Mouse (Mus musculus): ENCODE measurements around the gene Slc26a5. TPM values are rescaled to one million over a fixed set of nuclear protein-coding genes. Genes with fewer than 3 reads are reported as not detected.

Gene Slc26a5
- polyA plus RNA-seq (2015; fragmentation: Nextera tagmentation; extraction: Ambion mirVana): not detected in 2 replicates

GRCm38 (mm10) chr5:21865346-21866107 lies at the start of gene Slc26a5:
Slc26a5 (minus strand) TSS chr5:21865604.
- Histone ChIP-seq H3K9me3 (no peaks in the 10 kb centered on the region), H3K9ac (peak within 1 kb of the TSS; percentile 36; the same call in 1 of the 2 replicates), H3K4me1 (peaks cover 15% of the 10 kb centered on the region), H3K4me3 (peak within 1 kb of the TSS; percentile 33), H3K4me2 (replicated peaks) (peak within 1 kb of the TSS; percentile 67), H3K36me3 (no peaks in the 10 kb centered on the region), H3K27ac (no peak within 1 kb of the TSS), H3K27me3 (0 out of 2 replicates have a peak, but pooled peaks cover 3% of the 10 kb centered on the region)
- peak; percentile 80 for ATAC-seq (ENCODE audit: low FRiP score, low read depth)
- whole genome bisulfite sequencing: 1% methylated on average over 27 of the region's 29 CpGs

- no peaks in the 10 kb centered on the region for H3K4me1 ChIP-seq
- 66% methylated on average over 3 of the region's 3 CpGs for WGBS
- no peaks in the 10 kb centered on the region for H3K9me3 ChIP-seq
- no peaks in the 10 kb centered on the region for H3K27me3 ChIP-seq
- no peak overlapping the region for H3K9ac ChIP-seq
- no peak overlapping the region for H3K4me2 ChIP-seq (replicated peaks)
- H3K36me3 ChIP-seq: no peaks in the 10 kb centered on the region
- no peak overlapping the region for H3K4me3 ChIP-seq
- H3K27ac ChIP-seq: no peak overlapping the region
- ATAC-seq (ENCODE audit: low FRiP score, low read depth): no peak
These were observed 49.4 kb upstream of the Slc26a5 start for GRCm38 (mm10) chr5:21914776-21915175.

- no peaks in the 10 kb centered on the region for H3K4me1 ChIP-seq
- no peak overlapping the region for H3K9ac ChIP-seq
- H3K36me3 ChIP-seq: no peaks in the 10 kb centered on the region
- no peaks in the 10 kb centered on the region for H3K9me3 ChIP-seq
- no peak overlapping the region for H3K4me3 ChIP-seq
- H3K27ac ChIP-seq: no peak overlapping the region
- whole genome bisulfite sequencing: 77% methylated on average over 23 of the region's 23 CpGs
- H3K27me3 ChIP-seq: no peaks in the 10 kb centered on the region
- H3K4me2 ChIP-seq (replicated peaks): no peak overlapping the region
- ATAC-seq (ENCODE audit: low FRiP score, low read depth): no peak
These were observed 47.6 kb upstream of the Slc26a5 start for GRCm38 (mm10) chr5:21912835-21913530.

GRCm38 (mm10) chr5:21910726-21911125 lies 45.3 kb upstream of the Slc26a5 start:
- H3K9me3 ChIP-seq: no peaks in the 10 kb centered on the region
- H3K36me3 ChIP-seq: no peaks in the 10 kb centered on the region
- 94% methylated on average over 12 of the region's 12 CpGs for WGBS
- H3K4me2 ChIP-seq (replicated peaks): no peak overlapping the region
- no peak for ATAC-seq (ENCODE audit: low FRiP score, low read depth)
- H3K4me3 ChIP-seq: no peak overlapping the region
- no peak overlapping the region for H3K27ac ChIP-seq
- H3K4me1 ChIP-seq: no peaks in the 10 kb centered on the region
- H3K27me3 ChIP-seq: no peaks in the 10 kb centered on the region
- H3K9ac ChIP-seq: no peak overlapping the region

- no peaks in the 10 kb centered on the region for H3K36me3 ChIP-seq
- 78% methylated on average over 3 of the region's 3 CpGs for WGBS
- ATAC-seq (ENCODE audit: low FRiP score, low read depth): no peak
- no peak overlapping the region for H3K27ac ChIP-seq
- H3K4me1 ChIP-seq: no peaks in the 10 kb centered on the region
- H3K9me3 ChIP-seq: no peaks in the 10 kb centered on the region
- no peak overlapping the region for H3K4me3 ChIP-seq
- H3K9ac ChIP-seq: no peak overlapping the region
- H3K27me3 ChIP-seq: no peaks in the 10 kb centered on the region
- H3K4me2 ChIP-seq (replicated peaks): no peak overlapping the region
These were observed 44.3 kb upstream of the Slc26a5 start for GRCm38 (mm10) chr5:21909713-21910112.

- no peaks in the 10 kb centered on the region for H3K36me3 ChIP-seq
- H3K4me3 ChIP-seq: no peak overlapping the region
- H3K27ac ChIP-seq: no peak overlapping the region
- H3K4me2 ChIP-seq (replicated peaks): no peak overlapping the region
- no peak overlapping the region for H3K9ac ChIP-seq
- H3K9me3 ChIP-seq: no peaks in the 10 kb centered on the region
- H3K4me1 ChIP-seq: no peaks in the 10 kb centered on the region
- 66% methylated on average over 12 of the region's 12 CpGs for WGBS
- ATAC-seq (ENCODE audit: low FRiP score, low read depth): no peak
- no peaks in the 10 kb centered on the region for H3K27me3 ChIP-seq
These were observed 36.0 kb upstream of the Slc26a5 start for GRCm38 (mm10) chr5:21901411-21901810.

GRCm38 (mm10) chr5:21900891-21901290 lies 35.5 kb upstream of the Slc26a5 start:
- no peaks in the 10 kb centered on the region for H3K4me1 ChIP-seq
- no peak overlapping the region for H3K4me2 ChIP-seq (replicated peaks)
- H3K27me3 ChIP-seq: no peaks in the 10 kb centered on the region
- H3K4me3 ChIP-seq: no peak overlapping the region
- no peaks in the 10 kb centered on the region for H3K36me3 ChIP-seq
- H3K9ac ChIP-seq: no peak overlapping the region
- 76% methylated on average over 6 of the region's 6 CpGs for WGBS
- no peak for ATAC-seq (ENCODE audit: low FRiP score, low read depth)
- no peaks in the 10 kb centered on the region for H3K9me3 ChIP-seq
- no peak overlapping the region for H3K27ac ChIP-seq

- H3K4me3 ChIP-seq: no peak overlapping the region
- no peaks in the 10 kb centered on the region for H3K27me3 ChIP-seq
- no peaks in the 10 kb centered on the region for H3K9me3 ChIP-seq
- no peak overlapping the region for H3K9ac ChIP-seq
- WGBS: 87% methylated on average over 6 of the region's 6 CpGs
- no peak for ATAC-seq (ENCODE audit: low FRiP score, low read depth)
- H3K4me2 ChIP-seq (replicated peaks): no peak overlapping the region
- H3K36me3 ChIP-seq: no peaks in the 10 kb centered on the region
- H3K4me1 ChIP-seq: no peaks in the 10 kb centered on the region
- H3K27ac ChIP-seq: no peak overlapping the region
These were observed 33.5 kb upstream of the Slc26a5 start for GRCm38 (mm10) chr5:21898875-21899274.

GRCm38 (mm10) chr5:21896586-21896985 lies 31.2 kb upstream of the Slc26a5 start:
- no peak overlapping the region for H3K4me2 ChIP-seq (replicated peaks)
- ATAC-seq (ENCODE audit: low FRiP score, low read depth): no peak

GRCm38 (mm10) chr5:21894168-21894567 lies 28.8 kb upstream of the Slc26a5 start:
- Histone ChIP-seq H3K4me1 (no peaks in the 10 kb centered on the region), H3K4me3 (no peak overlapping the region), H3K27me3 (no peaks in the 10 kb centered on the region), H3K9me3 (no peaks in the 10 kb centered on the region), H3K9ac (no peak overlapping the region), H3K27ac (no peak overlapping the region), H3K4me2 (replicated peaks) (no peak overlapping the region), H3K36me3 (no peaks in the 10 kb centered on the region)
- no peak for ATAC-seq (ENCODE audit: low FRiP score, low read depth)
- WGBS: 80% methylated on average over 3 of the region's 3 CpGs

More at GRCm38 (mm10) chr5:21896586-21896985, 31.2 kb upstream of the Slc26a5 start:
- Histone ChIP-seq H3K27me3 (no peaks in the 10 kb centered on the region), H3K9me3 (no peaks in the 10 kb centered on the region), H3K4me1 (no peaks in the 10 kb centered on the region), H3K27ac (no peak overlapping the region), H3K36me3 (no peaks in the 10 kb centered on the region), H3K9ac (no peak overlapping the region), H3K4me3 (no peak overlapping the region)
- WGBS: 77% methylated on average over 14 of the region's 14 CpGs

- no peak overlapping the region; the same call in 1 of the 2 replicates for H3K4me2 ChIP-seq (replicated peaks)
- no peaks in the 10 kb centered on the region for H3K9me3 ChIP-seq
- H3K4me3 ChIP-seq: no peak overlapping the region
- no peak overlapping the region for H3K27ac ChIP-seq
- H3K36me3 ChIP-seq: no peaks in the 10 kb centered on the region
- H3K4me1 ChIP-seq: peaks cover 15% of the 10 kb centered on the region
- H3K9ac ChIP-seq: no peak overlapping the region
- 0 out of 2 replicates have a peak, but pooled peaks cover 3% of the 10 kb centered on the region for H3K27me3 ChIP-seq
- ATAC-seq (ENCODE audit: low FRiP score, low read depth): no peak
- WGBS: 63% methylated on average over 8 of the region's 8 CpGs
These were observed 1.3 kb upstream of the Slc26a5 start for GRCm38 (mm10) chr5:21866750-21867149.

- H3K4me1 ChIP-seq: peaks cover 15% of the 10 kb centered on the region
- no peaks in the 10 kb centered on the region for H3K36me3 ChIP-seq
- no peak overlapping the region for H3K9ac ChIP-seq
- peak overlapping the region; percentile 67 for H3K4me2 ChIP-seq (replicated peaks)
- 0 out of 2 replicates have a peak, but pooled peaks cover 3% of the 10 kb centered on the region for H3K27me3 ChIP-seq
- H3K9me3 ChIP-seq: no peaks in the 10 kb centered on the region
- H3K27ac ChIP-seq: no peak overlapping the region
- 9% methylated on average over 6 of the region's 6 CpGs for WGBS
- 0 out of 2 replicates have a peak, but pooled peaks have one; percentile 28 for ATAC-seq (ENCODE audit: low FRiP score, low read depth)
- H3K4me3 ChIP-seq: peak overlapping the region; percentile 33; the same call in 1 of the 2 replicates
These were observed 908 bp upstream of the Slc26a5 start for GRCm38 (mm10) chr5:21866311-21866712.

All from limb, embryonic 13.5 days (tissue).